Mouse (Mus musculus): ENCODE measurements around the gene Foxp1. TPM values are rescaled to one million over a fixed set of nuclear protein-coding genes. Genes with fewer than 3 reads are reported as not detected.

Gene Foxp1
- polyA plus RNA-seq, 1 experiment, result 88.7 TPM

DNA sequence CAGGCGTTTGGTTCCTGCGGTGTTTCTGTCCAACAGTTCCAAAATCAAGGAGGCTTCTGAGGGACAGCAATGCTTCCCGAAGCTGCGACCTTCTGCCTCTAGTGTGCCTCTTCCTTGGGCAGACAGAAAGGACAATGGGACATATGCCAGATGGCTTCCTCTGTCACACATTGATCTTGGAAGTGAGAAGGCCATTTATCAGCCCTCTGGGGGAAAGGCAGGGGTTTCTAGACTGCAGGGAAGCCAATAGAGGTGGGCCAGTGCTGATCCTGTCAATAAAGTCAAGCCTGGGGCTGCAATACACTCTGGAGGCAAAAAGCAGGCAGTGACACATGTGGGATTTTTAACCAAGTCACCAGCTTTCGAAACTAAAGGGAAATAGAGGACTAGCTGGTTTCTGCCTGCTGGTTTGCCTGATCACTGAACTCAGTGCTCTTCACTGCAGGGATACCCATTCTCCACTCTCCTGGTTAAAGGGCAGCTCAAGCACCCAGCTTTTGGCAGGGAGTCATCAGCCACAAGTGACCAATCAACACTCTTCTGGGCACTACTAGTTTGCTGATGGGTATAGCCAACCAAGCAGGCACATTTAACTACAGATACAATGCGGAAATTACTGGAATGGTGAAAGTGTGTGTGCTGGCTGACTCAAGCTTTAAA, 315.2 kb downstream of the Foxp1 start:
- TF ChIP-seq GATA1 (IDR thresholded peaks at IDR 0.05; ENCODE audit: low read length), result no peak

DNA sequence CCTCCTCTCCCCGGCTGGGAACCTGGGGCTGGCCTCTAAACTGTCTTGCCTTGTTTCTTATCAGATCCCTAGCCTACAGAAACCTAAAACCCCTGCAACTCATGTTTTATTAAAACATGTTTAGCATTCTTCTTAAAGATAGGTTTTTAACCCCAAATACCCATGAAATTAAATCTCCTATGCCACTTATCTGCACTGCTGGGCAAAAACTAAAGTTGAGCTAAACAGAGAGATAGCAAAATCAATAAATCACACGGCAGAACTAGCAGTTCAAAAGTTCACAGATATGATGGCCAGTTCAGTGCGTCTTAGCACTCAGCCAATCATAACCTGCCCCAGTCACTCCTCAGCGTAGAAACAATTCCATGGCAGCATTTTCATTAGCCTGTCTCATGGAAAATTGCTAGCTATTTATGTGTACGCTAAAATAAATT, 316.1 kb downstream of the Foxp1 start:
- no peak for TF ChIP-seq GATA1 (IDR thresholded peaks at IDR 0.05; ENCODE audit: low read length)

DNA sequence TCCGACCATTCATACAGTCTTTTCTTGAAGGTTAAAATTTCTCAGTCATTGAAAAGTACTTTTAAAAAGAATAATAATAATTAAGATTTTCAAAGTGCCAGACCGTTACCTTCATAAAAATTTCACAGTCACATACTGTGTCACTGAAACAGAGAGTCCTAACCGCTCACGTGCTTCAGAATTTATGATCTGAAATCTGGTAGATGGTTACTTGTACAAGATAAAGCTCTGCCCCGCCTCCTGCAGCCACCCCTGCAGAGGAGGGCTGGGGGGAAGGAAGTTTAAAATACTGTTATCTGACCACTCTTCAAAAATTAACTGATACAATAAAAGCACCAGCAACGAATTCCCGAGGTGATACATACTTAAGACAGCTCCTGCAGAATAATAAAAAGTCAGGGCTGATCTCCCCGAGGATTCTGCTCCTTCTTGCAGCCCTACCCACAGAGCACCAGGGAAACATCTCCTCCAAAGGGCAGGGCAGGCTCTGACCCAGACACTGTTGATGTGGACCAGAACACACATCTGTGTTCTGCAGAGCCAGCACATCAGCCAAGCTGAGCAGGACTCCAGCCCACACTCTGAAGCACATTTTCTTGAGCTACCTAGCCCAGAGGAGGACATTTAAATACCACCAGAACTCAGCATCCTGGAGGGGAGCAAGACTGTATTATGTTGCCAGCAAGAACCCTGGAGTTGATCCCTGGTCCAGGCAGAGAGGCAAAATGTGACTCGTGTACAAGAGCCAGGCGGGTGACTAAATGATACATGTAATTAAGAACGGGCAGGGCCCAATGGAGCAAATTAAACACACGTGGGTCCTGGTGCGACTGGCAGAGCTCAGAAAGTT, 316.7 kb downstream of the Foxp1 start:
- no peak for TF ChIP-seq GATA1 (IDR thresholded peaks at IDR 0.05; ENCODE audit: low read length)

DNA sequence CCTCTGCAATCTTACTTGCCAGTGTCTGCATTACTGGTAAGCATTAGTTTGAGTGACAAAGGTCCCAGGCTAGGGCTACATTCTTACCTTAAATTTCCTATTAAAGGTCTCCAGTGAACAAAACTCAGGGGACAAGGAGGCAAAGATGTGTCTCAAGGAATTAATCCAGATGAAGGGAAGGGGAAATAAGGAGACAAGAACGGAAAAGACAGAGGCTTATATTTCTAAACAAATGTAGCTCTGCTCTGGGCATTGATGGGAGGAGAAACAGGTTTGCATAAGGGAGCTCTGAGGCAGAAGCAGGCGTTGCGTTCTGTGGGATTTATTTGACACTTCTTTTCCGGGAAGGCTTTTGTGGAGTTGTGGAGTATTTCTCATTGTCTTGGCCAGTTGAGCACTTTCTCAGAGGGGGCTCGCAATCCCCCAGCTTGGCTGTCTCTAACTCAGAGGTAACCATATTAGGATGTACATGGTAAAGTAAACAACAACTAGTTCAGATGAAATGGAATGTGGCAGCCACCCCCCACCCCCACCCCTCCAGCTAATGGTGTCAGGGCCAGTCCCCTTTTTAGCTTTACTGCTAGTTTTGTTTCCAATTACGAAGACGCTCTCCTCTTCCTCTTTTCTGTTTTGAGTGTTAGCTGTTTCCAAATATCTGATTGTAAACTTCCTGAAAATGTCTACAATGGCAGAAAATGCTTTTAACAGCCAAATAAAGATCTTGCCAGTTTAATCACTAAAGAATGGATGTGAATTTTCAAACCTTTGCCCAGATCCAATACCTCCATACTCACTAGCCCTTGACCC, 317.5 kb downstream of the Foxp1 start:
- no peak for TF ChIP-seq GATA1 (IDR thresholded peaks at IDR 0.05; ENCODE audit: low read length)

DNA sequence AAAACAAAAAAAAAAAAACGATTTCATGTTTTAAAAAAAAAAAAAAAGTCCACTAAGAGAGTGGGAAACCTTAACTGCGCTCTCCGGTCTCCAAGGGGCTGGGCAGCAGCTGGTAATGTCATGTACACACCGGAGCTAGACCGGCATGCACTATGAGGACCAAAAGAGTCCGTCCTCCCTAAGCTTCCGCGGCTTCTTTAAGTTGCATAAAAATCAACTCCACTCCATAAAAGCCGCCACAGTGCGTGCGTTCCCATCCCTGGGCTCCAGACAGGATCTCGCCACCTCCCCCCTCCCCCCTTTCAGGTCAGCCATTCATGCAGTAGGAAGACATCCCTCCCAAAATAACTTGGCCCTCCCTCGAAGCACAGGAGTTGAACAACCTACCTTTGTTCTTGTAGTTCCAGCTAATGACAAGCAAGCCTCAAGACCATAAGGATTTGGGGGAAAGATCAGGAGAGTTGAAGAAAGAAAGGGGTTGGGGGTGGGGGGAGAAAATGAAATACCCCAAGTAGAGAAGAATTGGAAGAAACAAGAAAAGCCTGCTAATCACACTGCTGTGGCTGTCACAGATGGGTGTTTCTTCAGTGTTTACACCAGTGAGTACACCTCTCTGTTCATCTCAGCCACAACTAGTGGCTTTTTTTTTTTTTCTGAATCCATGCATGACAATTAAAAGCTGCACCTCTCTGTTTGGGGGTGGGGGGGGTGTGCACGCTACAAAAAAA, 318.3 kb downstream of the Foxp1 start:
- no peak for TF ChIP-seq GATA1 (IDR thresholded peaks at IDR 0.05; ENCODE audit: low read length)

DNA sequence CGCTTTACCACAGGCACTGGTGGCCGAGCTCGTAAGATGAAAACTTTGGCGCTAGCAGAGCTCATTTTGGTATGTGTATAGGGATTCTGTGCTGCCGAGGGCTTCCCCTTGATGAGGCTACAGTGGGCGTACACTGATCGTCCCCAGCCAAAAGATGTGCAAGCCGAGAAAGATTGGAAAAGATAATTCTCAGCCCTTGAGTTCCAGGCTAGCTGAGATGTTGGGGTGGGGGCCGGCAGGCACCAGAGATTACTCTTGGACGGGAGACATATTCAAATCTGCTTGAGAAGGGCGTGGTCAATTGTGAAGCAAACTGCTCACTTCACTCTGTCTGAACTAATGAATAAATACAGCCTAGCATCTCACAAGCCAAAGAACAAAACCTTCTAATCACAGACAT, 319.3 kb downstream of the Foxp1 start:
- no peak for TF ChIP-seq GATA1 (IDR thresholded peaks at IDR 0.05; ENCODE audit: low read length)

DNA sequence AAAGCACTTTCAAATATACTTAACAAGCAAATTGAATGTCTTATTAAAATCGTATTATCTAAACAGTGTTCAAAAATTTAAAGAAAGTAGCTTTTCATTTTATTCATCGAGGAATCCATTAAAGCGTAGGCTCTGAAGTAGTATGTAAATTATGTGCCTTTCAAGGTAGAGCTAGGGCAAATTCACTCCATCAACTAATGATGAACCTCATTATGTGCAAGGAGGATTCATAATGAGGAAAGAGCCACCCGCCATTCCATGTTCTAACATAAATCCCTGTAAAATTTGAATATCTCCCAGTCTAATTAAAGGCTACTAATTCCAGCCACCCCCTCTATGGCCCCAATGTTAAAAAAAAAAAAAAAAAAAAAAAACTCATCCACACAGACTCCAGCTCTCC, 319.7 kb downstream of the Foxp1 start:
- TF ChIP-seq GATA1 (IDR thresholded peaks at IDR 0.05; ENCODE audit: low read length), result no peak

DNA sequence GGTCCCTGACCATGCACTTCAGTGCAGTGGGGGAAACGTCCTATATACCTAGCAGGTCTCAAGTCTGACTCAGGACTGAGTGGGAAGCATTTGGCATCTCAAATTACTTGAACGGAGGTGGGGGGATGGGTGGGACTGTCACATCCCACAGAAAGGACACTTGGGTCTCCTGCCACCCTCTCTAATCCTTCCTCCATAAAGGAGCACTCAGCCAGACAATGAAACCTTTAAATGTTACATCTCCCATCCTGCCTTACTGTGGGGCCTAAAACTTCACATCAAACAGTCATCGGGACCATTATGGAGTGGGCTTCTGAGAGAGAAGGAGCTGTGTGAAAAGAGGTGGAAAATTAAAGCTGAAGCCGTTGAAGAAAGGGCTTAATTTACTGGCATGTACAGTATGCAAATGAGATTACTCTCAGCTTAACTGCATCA, 321.2 kb downstream of the Foxp1 start:
- TF ChIP-seq GATA1 (IDR thresholded peaks at IDR 0.05; ENCODE audit: low read length), result no peak

DNA sequence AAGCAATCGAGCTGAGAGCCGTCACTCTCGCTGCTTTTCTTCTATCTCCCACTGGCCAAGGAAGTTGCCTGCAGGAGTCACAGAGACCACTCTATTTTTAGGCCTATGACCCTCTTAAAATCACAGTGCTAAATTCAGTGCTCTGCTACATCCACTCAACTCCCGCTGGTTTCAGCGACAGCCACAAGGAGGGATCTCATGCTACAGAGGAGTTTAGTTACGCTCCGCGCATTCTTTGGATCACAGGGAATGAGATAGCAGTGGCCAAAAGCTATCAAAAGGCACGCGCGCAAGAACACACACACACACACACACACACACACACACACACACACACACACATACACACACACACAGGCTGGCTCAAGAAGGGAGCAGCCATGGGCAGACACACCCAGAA, 321.9 kb downstream of the Foxp1 start:
- no peak for TF ChIP-seq GATA1 (IDR thresholded peaks at IDR 0.05; ENCODE audit: low read length)

DNA sequence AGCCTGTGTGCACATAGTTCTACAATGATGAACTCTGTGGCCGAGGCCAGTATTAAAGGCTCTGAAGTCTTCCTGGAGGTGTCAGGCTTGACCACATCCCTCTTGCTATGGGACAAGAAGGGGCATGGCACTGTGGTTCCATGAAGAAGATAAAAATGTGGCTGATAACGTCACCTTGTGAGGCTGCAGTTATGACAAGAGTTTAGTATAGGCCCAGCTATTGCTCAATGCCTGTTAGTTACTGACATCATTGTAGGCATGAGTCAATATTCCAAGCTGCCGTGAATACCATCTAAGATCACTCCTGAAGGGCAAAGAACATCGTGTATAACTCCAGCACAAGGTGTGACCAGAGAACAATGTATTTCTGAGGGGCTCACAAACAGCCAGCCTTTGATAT, 323.2 kb downstream of the Foxp1 start:
- TF ChIP-seq GATA1 (IDR thresholded peaks at IDR 0.05; ENCODE audit: low read length), result no peak

DNA sequence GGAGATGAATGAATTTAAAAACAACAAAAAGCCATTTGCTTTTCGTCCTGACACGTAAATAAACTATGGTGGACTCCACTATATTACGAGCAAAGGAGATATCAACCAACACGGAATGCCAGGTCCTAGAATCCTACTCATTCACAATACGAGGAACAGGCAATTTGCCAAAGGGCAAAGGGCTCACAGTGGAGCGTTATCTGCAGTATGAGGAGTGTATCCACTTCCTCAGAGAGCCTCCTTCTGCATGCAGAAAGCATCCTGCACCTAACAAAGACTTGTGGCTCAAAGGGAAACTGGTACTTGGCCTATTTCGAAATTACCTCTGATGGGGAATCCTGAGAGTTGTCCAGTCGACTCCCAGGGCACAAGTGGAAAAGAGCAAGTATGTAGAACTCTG, 328.8 kb downstream of the Foxp1 start:
- TF ChIP-seq GATA1 (IDR thresholded peaks at IDR 0.05; ENCODE audit: low read length), result no peak

DNA sequence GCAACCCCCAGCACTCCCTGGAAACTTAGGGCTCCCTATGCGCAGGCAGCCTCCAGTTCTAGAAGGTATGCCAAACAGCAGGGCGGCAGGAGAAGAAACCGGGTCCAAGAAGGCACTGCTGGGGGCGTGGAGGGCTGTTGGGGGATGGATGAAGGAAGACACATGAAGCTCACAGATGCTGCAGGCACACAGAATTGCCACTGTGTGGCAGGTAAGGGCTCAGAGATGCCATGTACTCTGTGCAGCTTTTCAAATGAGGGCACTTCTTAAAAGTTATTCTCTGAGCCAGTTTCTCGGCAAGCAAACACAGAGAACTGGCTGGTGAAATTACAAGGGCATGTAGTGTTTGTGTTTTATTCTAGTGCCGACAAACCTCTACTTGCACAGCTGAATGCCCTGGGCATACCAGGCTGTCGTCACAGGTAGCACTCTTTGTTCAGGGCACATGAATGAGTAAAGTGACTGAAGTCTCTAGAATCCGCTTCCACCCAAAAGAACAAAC, 330.8 kb downstream of the Foxp1 start:
- no peak for TF ChIP-seq GATA1 (IDR thresholded peaks at IDR 0.05; ENCODE audit: low read length)

DNA sequence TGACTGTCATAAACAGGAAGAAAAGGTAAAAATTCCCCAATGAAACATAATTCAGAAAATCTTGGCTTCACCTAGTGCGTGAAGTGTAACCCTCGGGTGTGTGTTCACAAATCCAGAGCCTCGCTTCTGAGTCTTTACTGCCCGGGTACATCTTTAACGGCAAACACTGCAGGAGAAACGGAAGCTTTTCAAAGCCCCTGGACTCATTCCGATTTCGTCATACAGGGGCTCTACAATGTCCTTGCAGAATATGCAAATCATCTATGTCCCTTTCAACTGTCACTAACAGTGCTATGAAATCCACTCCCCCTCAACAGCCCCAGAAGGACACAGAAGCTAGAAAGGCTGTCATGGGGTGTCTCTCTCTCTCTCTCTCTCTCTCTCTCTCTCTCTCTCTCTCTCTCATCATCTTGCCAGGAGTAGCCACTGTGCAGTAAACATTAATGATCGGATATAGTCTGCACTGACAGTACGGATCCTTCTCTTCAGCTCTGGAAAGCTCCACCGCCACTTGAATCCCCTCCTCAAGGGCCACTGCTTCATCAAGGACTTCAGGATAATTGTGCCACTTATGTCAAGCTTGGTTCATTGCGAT, 331.4 kb downstream of the Foxp1 start:
- TF ChIP-seq GATA1 (IDR thresholded peaks at IDR 0.05; ENCODE audit: low read length), result no peak

DNA sequence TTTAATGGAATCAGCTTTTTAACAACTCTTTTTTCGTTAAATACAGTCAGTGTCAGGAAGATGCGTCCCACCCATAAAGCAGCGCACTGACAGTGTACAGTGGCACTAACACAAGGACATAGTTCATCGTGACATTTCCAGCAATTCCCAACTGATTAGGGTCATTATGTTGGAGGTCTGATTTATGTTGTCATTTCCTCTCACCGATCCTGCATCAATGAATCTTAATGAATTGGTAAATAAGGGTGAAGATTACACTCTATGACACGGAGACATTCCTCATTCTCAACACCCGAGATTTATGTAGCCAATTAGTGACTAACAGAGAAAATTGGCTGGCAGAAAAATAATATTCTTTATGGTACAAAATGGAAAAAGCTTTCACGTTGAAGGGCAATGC, 332.6 kb downstream of the Foxp1 start:
- TF ChIP-seq GATA1 (IDR thresholded peaks at IDR 0.05; ENCODE audit: low read length), result no peak

Data from G1E-ER4 (cell line).